Mouse (Mus musculus) liver, embryonic 13.5 days (tissue): ENCODE measurements around the gene 4930451I11Rik. TPM values are rescaled to one million over a fixed set of nuclear protein-coding genes. Genes with fewer than 3 reads are reported as not detected.

Source experiments
- ATAC-seq: fragments of 200-750 bp; cut with Nextera tagmentation; 2 replicates; pipeline ENCODE4 v1.8.0; 2017; ENCODE audit warnings: low read depth, mild to moderate bottlenecking, moderate number of reproducible peaks, moderate library complexity
- DNase-seq: peaks from one replicate; pipeline ENCODE4 v3.0.0; 2022
- H3K27ac ChIP-seq: fragments of 300-500 bp; sonication (generic); 2 replicates; pipeline ENCODE4 v1.5.1; 2015; ENCODE audit warnings: moderate library complexity, mild to moderate bottlenecking, inconsistent platforms
- H3K27me3 ChIP-seq: fragments of 300-500 bp; sonication (generic); 2 replicates; pipeline ENCODE4 v1.6.1; 2015; ENCODE audit warnings: mild to moderate bottlenecking, inconsistent platforms
- H3K36me3 ChIP-seq: fragments of 300-500 bp; sonication (generic); 2 replicates; pipeline ENCODE4 v1.6.1; 2015; ENCODE audit warnings: mild to moderate bottlenecking, inconsistent platforms
- H3K4me1 ChIP-seq: fragments of 300-500 bp; sonication (generic); replicated peaks from 2 replicates; pipeline ENCODE4 v1.6.1; 2015; ENCODE audit warnings: inconsistent platforms
- H3K4me2 ChIP-seq: fragments of 300-500 bp; sonication (generic); 2 replicates; pipeline ENCODE4 v1.6.1; 2015; ENCODE audit warnings: inconsistent platforms, mild to moderate bottlenecking, moderate library complexity
- H3K4me3 ChIP-seq: fragments of 300-500 bp; sonication (generic); replicated peaks from 2 replicates; pipeline ENCODE4 v1.5.1; 2015; ENCODE audit warnings: mild to moderate bottlenecking, inconsistent platforms
- H3K9ac ChIP-seq: fragments of 300-500 bp; sonication (generic); 2 replicates; pipeline ENCODE4 v1.6.1; 2015; ENCODE audit warnings: mild to moderate bottlenecking, inconsistent platforms
- H3K9me3 ChIP-seq: fragments of 300-500 bp; sonication (generic); replicated peaks from 2 replicates; pipeline ENCODE4 v1.6.1; 2016; ENCODE audit warnings: inconsistent platforms
- WGBS: fragments of 180-500 bp; shearing (Covaris S2); methylation state at CpG from one replicate; pipeline ENCODE4 v1.1.7; 2015; ENCODE audit not compliant: insufficient replicate concordance; 5-methylcytosine and 5-hydroxymethylcytosine counted together
- polyA plus RNA-seq: library from polyadenylated mRNA; unstranded; fragments of >200 nt; fragmentation: Nextera tagmentation; extraction: Ambion mirVana; gene quantifications from 2 replicates; pipeline ENCODE4 v1.2.1, GENCODE M21; 2015

The 4930451I11Rik gene
- polyA plus RNA-seq, 1 experiment from 2014 or later, result not detected

DNA sequence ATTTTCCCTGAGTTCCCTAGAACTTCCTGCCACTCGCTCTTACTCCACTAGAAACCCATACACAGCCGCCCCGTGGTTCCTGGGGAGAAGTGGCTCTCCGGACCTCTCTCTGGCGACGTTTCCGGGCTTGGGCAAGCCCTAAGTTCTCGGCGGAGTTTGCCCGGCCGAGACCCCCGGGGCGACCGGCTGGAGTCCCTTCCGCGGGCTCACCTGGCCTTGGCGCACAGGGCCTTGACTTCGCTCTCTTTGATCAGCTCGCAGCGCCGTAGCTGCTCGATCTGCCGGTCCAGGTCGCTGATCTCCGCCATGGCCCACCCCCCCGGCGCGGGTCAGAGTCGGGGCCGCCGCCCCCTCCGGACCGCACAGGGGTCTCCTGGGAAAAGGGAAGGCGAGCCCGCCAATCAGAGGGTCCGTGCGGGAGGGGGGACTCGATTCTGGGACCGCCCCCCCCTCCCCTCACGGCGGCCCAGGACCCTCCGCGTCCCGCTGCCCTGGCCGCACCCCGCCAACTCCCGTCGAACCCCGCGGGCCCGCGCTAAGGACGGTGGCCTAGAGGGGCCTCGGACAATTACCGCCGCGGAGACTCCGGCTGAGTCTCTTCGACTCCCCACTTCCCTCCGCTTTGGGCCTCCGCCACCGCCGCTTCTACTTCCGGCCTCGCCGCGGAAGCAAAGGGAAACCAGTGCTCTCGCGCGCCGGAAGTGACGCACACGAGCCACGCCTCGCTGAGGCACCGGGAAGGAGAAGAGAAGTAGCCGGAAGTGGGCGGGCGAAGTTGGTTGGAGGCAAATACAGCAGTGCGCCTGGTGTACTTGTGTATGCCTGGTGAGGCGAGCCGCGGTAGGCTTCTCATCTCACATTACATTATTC is 39.4 kb downstream of the 4930451I11Rik start, which contains the start of gene Ppp4c:
Gene Ppp4c (minus strand): TSS at position 646 of the 870 bp plus-strand sequence.
- under 1% methylated on average over 82 of the region's 83 CpGs for WGBS
- peak; percentile 89 for ATAC-seq
- peak within 1 kb of the TSS; percentile 88 for H3K4me2 ChIP-seq
- no peaks in the 10 kb centered on the region for H3K27me3 ChIP-seq
- H3K36me3 ChIP-seq, result peaks cover 65% of the 10 kb centered on the region
- H3K4me1 ChIP-seq, result peaks cover 65% of the 10 kb centered on the region
- H3K27ac ChIP-seq, result peak within 1 kb of the TSS; percentile 93
- peak; percentile 92 for DNase-seq
- peak within 1 kb of the TSS; percentile 99 for H3K9ac ChIP-seq
- H3K4me3 ChIP-seq, result peak within 1 kb of the TSS; percentile 94
- no peaks in the 10 kb centered on the region for H3K9me3 ChIP-seq

DNA sequence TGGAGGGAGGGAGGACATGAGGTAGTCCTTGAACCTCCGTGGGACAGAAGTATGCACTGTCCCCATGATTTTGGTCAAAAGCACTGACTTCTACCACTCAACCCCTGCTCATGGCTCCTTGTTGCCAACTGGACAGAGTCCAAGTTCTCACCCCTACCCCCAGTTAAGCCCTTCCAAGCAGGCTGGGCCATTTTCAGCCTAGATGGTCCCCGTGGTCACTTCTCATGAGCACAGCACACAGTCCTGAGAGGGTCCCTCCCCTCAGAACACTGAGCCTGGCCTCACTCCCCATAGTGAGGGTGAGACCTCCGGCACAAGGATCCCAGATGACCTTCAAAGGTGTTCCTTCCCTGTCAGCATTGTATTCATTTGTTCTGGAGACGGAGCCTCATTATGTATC is 42.3 kb downstream of the 4930451I11Rik start:
- H3K27ac ChIP-seq, result no peak overlapping the region
- H3K4me3 ChIP-seq, result no peak overlapping the region
- H3K27me3 ChIP-seq, result no peaks in the 10 kb centered on the region
- WGBS, result 84% methylated on average over 4 of the region's 4 CpGs
- H3K9me3 ChIP-seq, result no peaks in the 10 kb centered on the region
- H3K4me1 ChIP-seq, result peaks cover 38% of the 10 kb centered on the region
- H3K36me3 ChIP-seq, result peaks cover 66% of the 10 kb centered on the region
- no peak for DNase-seq
- no peak overlapping the region for H3K9ac ChIP-seq
- ATAC-seq, result no peak
- H3K4me2 ChIP-seq, result no peak overlapping the region

DNA sequence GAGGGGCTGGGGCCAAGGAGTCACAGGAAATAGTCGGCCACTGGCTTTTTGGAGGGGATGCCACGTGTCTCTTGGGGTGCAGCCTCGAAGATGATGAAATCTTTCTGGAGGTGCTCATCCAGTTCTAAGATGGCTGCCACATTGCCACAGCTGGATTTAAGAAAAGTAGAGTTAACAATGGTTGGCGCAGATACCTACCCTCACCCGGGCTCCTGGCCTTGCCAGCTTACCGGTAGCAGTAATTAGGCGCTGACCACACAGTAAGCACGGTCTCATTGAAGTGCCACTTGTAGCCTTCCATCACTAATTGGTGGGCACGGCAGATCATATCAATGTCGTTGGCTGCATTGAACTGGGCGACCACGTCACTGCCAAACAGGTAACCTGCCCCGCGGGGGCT is 45.3 kb downstream of the 4930451I11Rik start:
- Histone ChIP-seq H3K27ac (no peak overlapping the region), H3K4me3 (no peak overlapping the region), H3K9ac (no peak overlapping the region), H3K36me3 (peaks cover 72% of the 10 kb centered on the region), H3K27me3 (no peaks in the 10 kb centered on the region), H3K4me1 (peaks cover 37% of the 10 kb centered on the region), H3K4me2 (no peak overlapping the region), H3K9me3 (no peaks in the 10 kb centered on the region)
- ATAC-seq (no peak), DNase-seq (no peak)
- 85% methylated on average over 14 of the region's 14 CpGs for WGBS

DNA sequence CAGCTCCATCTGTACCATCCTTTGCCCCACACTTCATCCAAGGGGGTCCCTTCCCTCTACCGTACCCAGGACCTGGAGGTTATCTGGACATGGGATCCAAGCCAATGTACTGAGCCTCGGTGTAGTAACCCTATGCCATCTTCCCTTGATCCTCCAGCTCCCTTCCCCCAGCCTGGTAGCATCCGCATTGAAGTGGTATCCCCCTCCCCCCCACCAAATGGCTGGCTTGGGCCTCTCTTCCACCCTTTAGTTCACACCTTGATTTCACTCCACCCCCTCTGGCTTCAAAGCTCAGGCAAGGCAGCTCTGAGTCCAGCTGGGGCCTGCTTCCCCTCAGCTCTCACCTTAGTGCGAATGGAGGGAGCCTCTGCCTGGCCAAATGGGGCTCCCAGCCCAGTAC is 46.4 kb downstream of the 4930451I11Rik start:
- no peak overlapping the region for H3K27ac ChIP-seq

DNA sequence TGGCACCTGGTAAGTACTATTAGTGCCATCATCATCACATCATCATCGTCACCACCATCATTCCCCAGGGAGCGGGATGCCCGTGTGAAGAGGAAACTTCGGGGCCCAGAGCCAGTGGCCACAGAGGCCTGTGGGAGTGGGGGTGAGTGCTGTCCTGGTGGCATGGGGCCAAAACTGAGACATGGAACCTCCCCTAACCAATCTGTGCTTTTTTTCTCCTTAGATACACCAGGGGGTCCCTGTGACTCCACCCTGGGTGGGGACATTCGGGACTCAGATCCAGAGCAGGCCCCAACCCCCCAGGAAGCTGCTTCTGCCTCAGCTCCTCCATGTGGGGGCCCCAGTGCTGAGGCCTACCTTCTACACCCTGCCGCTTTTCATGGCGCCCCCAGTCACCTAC is 47.0 kb downstream of the 4930451I11Rik start:
- Histone ChIP-seq H3K9me3 (no peaks in the 10 kb centered on the region), H3K4me3 (no peak overlapping the region), H3K9ac (no peak overlapping the region), H3K4me2 (no peak overlapping the region), H3K36me3 (peaks cover 59% of the 10 kb centered on the region), H3K27ac (no peak overlapping the region), H3K4me1 (peaks cover 37% of the 10 kb centered on the region), H3K27me3 (no peaks in the 10 kb centered on the region)
- DNase-seq, result no peak
- no peak for ATAC-seq
- 81% methylated on average over 7 of the region's 7 CpGs for WGBS

More for the DNA sequence above, 46.4 kb downstream of the 4930451I11Rik start:
- Histone ChIP-seq H3K4me2 (no peak overlapping the region), H3K36me3 (peaks cover 65% of the 10 kb centered on the region), H3K4me1 (peaks cover 37% of the 10 kb centered on the region), H3K4me3 (no peak overlapping the region), H3K9me3 (no peaks in the 10 kb centered on the region), H3K27me3 (no peaks in the 10 kb centered on the region), H3K9ac (no peak overlapping the region)
- WGBS, result 80% methylated on average over 4 of the region's 4 CpGs
- no peak for DNase-seq
- no peak for ATAC-seq

DNA sequence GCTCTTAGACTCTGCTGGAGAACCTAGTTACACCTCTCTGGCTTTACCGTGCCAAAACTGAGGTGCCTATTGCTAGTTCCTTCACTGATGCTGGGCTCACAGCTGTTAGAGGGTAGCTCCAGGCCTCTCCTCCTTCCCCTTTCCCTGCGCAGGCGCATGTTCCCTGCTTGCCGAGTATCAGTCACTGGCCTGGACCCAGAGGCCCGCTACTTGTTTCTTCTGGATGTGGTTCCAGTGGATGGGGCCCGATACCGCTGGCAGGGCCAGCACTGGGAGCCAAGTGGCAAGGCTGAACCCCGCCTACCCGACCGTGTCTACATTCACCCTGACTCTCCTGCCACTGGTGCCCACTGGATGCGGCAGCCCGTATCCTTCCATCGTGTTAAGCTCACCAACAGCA is 48.7 kb downstream of the 4930451I11Rik start:
- 72% methylated on average over 13 of the region's 13 CpGs for WGBS
- DNase-seq (no peak), ATAC-seq (no peak)
- Histone ChIP-seq H3K36me3 (peaks cover 56% of the 10 kb centered on the region), H3K27me3 (no peaks in the 10 kb centered on the region), H3K9me3 (no peaks in the 10 kb centered on the region), H3K4me3 (no peak overlapping the region), H3K4me1 (peaks cover 53% of the 10 kb centered on the region), H3K4me2 (no peak overlapping the region), H3K27ac (no peak overlapping the region; the same call in 1 of the 2 replicates), H3K9ac (no peak overlapping the region)

DNA sequence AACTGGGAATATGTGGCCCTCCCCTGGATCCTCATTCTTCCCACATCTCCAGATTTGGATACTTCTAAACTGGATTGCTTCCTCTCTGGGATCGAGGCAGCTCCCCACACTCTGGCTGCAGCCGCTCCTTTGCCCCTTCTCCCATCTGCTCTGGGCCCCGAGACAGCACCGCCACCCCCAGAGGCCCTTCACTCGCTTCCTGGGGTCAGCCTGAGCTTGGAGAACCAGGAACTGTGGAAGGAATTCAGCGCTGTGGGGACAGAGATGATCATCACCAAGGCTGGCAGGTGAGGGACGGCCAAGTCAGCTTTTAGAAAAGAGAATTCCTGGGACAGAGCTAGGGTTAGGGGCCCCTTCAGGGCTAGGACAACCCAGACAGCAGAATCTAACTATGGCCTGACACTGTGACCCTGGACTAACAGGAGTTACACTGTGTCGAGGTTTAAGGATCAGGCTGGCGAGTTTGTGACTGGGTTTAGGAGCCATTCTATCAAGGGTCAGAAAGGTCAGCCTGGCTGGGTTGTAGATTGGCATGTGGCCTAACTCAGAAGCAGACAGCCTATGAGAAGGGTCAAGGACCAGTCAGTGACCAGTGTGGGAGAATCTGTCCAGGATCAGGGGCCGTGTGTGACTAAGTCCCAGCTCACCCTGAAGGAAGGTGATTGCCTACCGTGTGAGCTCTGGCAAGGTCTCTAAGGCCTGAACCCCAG is 49.6 kb downstream of the 4930451I11Rik start:
- Histone ChIP-seq H3K9ac (peak overlapping the region; percentile 65; the same call in 1 of the 2 replicates), H3K4me2 (peak overlapping the region; percentile 88), H3K36me3 (peaks cover 49% of the 10 kb centered on the region), H3K4me3 (0 out of 2 replicates have a peak overlapping the region, but pooled peaks have one; percentile 59), H3K9me3 (no peaks in the 10 kb centered on the region), H3K4me1 (peaks cover 60% of the 10 kb centered on the region), H3K27ac (no peak overlapping the region; the same call in 1 of the 2 replicates), H3K27me3 (no peaks in the 10 kb centered on the region)
- ATAC-seq (no peak), DNase-seq (no peak)
- WGBS, result 61% methylated on average over 11 of the region's 11 CpGs

DNA sequence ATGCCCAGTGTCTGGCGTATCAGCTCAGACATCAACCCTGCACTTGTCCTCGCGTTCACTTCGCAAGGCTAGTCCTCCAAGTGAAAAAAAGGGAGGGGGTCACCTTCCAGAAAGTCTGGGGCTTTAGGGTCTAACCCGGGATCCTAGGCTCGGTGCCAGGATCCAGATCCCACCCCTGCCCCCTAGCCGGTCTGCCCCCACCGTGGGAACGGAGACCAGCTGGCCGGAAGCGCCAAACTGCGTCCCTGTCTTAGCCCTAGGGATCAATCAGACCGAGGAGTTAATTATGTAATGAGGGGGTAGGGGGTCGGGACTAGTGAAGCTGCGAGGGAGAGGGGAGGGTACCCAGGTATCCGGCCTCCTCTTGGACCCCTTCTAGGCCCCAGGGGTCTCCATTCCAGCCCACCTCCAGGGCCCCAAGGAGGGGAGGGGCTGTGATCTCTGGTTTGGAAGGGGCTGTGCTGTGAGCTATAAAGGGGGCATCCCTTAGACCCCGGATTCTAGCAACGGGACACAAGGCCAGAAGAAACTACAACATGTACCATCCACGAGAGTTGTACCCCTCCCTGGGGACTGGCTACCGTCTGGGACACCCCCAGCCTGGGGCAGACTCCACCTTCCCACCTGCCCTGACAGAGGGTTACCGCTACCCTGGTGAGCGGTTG is 50.3 kb downstream of the 4930451I11Rik start, which contains the start of gene Tbx6:
Gene Tbx6 (plus strand): TSS at position 513 of the 665 bp plus-strand sequence.
- peaks cover 42% of the 10 kb centered on the region for H3K36me3 ChIP-seq
- no peaks in the 10 kb centered on the region for H3K27me3 ChIP-seq
- H3K4me2 ChIP-seq, result peak within 1 kb of the TSS; percentile 88
- ATAC-seq (no peak), DNase-seq (no peak)
- 16% methylated on average over 22 of the region's 22 CpGs for WGBS
- peak within 1 kb of the TSS; percentile 65 for H3K9ac ChIP-seq
- peak within 1 kb of the TSS; percentile 59 for H3K4me3 ChIP-seq
- H3K27ac ChIP-seq, result peak within 1 kb of the TSS; percentile 26; the same call in 1 of the 2 replicates
- peaks cover 65% of the 10 kb centered on the region for H3K4me1 ChIP-seq
- H3K9me3 ChIP-seq, result no peaks in the 10 kb centered on the region

Other genes with a start within 250 kb of the 4930451I11Rik start
- 0.61 and 0.71 TPM in 2 replicates for gene Apobr, start 246.7 kb downstream of the 4930451I11Rik start, polyA plus RNA-seq
- gene Cln3, start 245.8 kb downstream of the 4930451I11Rik start, polyA plus RNA-seq, result 11.5 and 12.4 TPM in 2 replicates
- not detected in 2 replicates for gene Il27, start 236.7 kb downstream of the 4930451I11Rik start, polyA plus RNA-seq
- 1.7 and 2.0 TPM in 2 replicates for gene Nupr1, start 200.8 kb downstream of the 4930451I11Rik start, polyA plus RNA-seq
- 34.7 and 36.8 TPM in 2 replicates for gene Sgf29, start 182.3 kb downstream of the 4930451I11Rik start, polyA plus RNA-seq
- gene Sult1a1, start 155.2 kb downstream of the 4930451I11Rik start, polyA plus RNA-seq, result 1.8 and 2.0 TPM in 2 replicates
- 113 and 128 TPM in 2 replicates for gene Bola2, start 136.2 kb downstream of the 4930451I11Rik start, polyA plus RNA-seq
- gene Slx1b, start 135.9 kb downstream of the 4930451I11Rik start, polyA plus RNA-seq, result 3.6 and 4.2 TPM in 2 replicates
- gene Coro1a, start 123.9 kb downstream of the 4930451I11Rik start, polyA plus RNA-seq, result 73.1 and 78.7 TPM in 2 replicates
- gene Mapk3, start 72.0 kb downstream of the 4930451I11Rik start, polyA plus RNA-seq, result 19.0 and 19.3 TPM in 2 replicates
- gene Gdpd3, start 65.3 kb downstream of the 4930451I11Rik start, polyA plus RNA-seq, result 0.37 and 0.64 TPM in 2 replicates
- 68.4 and 77.3 TPM in 2 replicates for gene Ypel3, start 54.7 kb downstream of the 4930451I11Rik start, polyA plus RNA-seq
- gene Tbx6, start 50.2 kb downstream of the 4930451I11Rik start, polyA plus RNA-seq, result 0.35 and 0.45 TPM in 2 replicates
- gene Ppp4c, start 39.1 kb downstream of the 4930451I11Rik start, polyA plus RNA-seq, result 133 and 141 TPM in 2 replicates
- 0.10 and 0.13 TPM in 2 replicates for gene Fam57b, start 34.0 kb downstream of the 4930451I11Rik start, polyA plus RNA-seq
- gene Doc2a, start 15.8 kb upstream of the 4930451I11Rik start, polyA plus RNA-seq, result 0.12 and 0.29 TPM in 2 replicates
- 17.8 and 18.9 TPM in 2 replicates for gene Hirip3, start 30.3 kb upstream of the 4930451I11Rik start, polyA plus RNA-seq
- gene Ino80e, start 30.7 kb upstream of the 4930451I11Rik start, polyA plus RNA-seq, result 55.2 and 65.3 TPM in 2 replicates
- gene Taok2, start 53.1 kb upstream of the 4930451I11Rik start, polyA plus RNA-seq, result 11.6 and 12.9 TPM in 2 replicates
- 16.1 and 16.5 TPM in 2 replicates for gene Tmem219, start 91.3 kb upstream of the 4930451I11Rik start, polyA plus RNA-seq
- 6.2 and 6.9 TPM in 2 replicates for gene Kctd13, start 97.2 kb upstream of the 4930451I11Rik start, polyA plus RNA-seq
- gene Asphd1, start 117.9 kb upstream of the 4930451I11Rik start, polyA plus RNA-seq, result not detected in 2 replicates
- gene Sez6l2, start 118.9 kb upstream of the 4930451I11Rik start, polyA plus RNA-seq, result 0.06 and 0.09 TPM in 2 replicates
- gene Cdipt, start 144.3 kb upstream of the 4930451I11Rik start, polyA plus RNA-seq, result 50.7 and 55.5 TPM in 2 replicates
- gene Cdiptos, start 144.5 kb upstream of the 4930451I11Rik start, polyA plus RNA-seq, result 0.37 and 0.65 TPM in 2 replicates
- 7.8 and 8.6 TPM in 2 replicates for gene Mvp, start 183.0 kb upstream of the 4930451I11Rik start, polyA plus RNA-seq
- 0.27 TPM in 1 of 2 replicates, not detected in the other for gene Pagr1b, start 184.8 kb upstream of the 4930451I11Rik start, polyA plus RNA-seq
- gene Pagr1a, start 185.7 kb upstream of the 4930451I11Rik start, polyA plus RNA-seq, result 38.7 and 50.1 TPM in 2 replicates
- 5.1 and 11.3 TPM in 2 replicates for gene Gm42742, start 189.5 kb upstream of the 4930451I11Rik start, polyA plus RNA-seq
- 0.22 and 0.47 TPM in 2 replicates for gene Prrt2, start 189.6 kb upstream of the 4930451I11Rik start, polyA plus RNA-seq
- gene Maz, start 195.4 kb upstream of the 4930451I11Rik start, polyA plus RNA-seq, result 38.2 and 42.2 TPM in 2 replicates
- gene Kif22, start 210.8 kb upstream of the 4930451I11Rik start, polyA plus RNA-seq, result 109 and 122 TPM in 2 replicates